Mouse (Mus musculus) urinary bladder, postnatal 36 days (tissue): ENCODE measurements at regions not wholly inside any gene's neighbourhood (a gene's known extent, or its start where the extent isn't known, plus 50 kb on each side); places are given as distances from the start of the nearest gene placed in this dataset.

ENCODE experiments used
- DNase-seq, 2 experiments: peaks; one replicate each; pipeline ENCODE4 v3.0.0; 2022; ENCODE audit warnings: low spot score in 2 of 2, mixed read lengths in 1 of 2

GRCm38 (mm10) chr14:105779760-105780159, 116.9 kb downstream of the Spry2 start:
- no peak for DNase-seq

GRCm38 (mm10) chr14:105779349-105779748, 117.3 kb downstream of the Spry2 start:
- peak; percentile 6 to 61 for DNase-seq

GRCm38 (mm10) chr14:105773674-105774073, 122.9 kb downstream of the Spry2 start:
- DNase-seq: no peak

DNA sequence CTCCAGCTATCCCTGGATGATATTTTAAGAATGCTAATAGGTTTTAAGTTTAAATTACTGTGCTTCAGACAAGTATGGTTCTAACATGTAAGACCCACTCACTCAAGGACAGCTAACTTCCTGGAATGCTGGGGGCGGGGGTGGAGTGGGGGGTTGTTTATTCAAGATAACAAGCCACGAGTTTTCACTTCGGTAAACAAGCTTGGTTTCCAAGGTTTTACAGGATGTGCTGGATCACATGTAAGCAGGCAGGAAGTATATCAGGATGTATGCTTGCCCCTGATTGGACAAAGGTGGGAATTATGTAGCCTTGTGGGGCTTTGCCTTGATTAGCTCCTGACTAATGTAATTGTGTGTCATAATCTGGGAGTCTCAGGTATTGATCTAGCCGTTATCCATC, 129.5 kb downstream of the Spry2 start:
- DNase-seq: no peak

DNA sequence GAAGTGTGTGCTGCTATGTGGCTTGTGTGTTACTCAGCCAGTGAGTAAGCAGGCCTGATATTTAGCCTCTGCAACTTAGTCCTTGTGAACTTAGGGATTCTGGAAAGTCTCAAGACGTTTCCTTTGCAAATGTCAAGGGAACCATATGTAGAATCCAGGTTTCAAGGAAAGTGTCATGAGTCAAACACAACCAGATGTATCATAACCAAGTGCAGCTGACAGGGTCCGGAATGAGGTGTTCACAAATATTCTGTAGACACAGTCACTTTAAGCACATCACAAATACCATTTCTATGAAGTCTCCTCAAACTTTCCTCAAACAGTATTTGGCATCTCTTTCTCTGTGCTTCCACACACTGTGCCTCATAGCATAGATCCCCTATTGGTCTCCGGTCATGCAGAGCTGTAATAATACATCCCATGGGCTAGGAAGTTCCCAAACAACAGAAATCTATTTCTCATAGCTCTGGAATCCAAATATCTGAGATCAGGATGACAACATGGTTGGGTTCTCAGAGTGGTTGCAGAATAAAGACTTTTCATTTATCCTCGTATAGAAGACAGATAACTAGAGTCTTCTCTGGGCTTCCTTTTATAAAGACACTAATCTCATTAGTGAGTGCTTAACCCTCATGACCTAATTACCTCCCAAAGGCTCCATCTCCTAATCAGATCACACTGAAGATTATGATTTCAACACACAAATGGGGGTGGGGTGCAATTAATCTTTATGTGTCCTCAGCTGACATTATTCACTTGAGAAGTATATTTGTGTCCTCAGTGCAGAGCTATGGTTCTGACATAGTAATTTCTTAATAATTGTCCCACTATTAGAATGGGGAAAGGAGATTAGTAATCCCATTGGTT, 143.9 kb downstream of the Spry2 start:
- no peak for DNase-seq

DNA sequence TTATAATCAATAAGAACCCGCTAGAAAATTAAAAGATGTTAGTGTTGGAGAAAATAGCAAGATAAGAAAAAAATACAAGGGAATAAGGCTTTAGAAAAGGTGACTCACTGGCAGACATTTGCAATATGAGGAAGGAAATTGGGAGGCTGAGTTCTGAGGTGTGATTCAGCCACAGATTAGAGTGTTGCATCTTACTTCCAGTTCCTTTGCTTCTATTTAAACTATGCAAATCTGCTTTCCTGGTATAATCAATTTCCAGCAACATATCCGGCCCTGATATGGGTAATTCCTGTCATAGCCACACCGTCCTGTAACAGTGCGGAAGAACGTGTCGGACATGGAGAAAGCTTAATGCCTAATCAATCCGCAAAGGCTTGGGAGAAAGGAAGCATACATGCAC, 144.9 kb downstream of the Spry2 start:
- no peak for DNase-seq

DNA sequence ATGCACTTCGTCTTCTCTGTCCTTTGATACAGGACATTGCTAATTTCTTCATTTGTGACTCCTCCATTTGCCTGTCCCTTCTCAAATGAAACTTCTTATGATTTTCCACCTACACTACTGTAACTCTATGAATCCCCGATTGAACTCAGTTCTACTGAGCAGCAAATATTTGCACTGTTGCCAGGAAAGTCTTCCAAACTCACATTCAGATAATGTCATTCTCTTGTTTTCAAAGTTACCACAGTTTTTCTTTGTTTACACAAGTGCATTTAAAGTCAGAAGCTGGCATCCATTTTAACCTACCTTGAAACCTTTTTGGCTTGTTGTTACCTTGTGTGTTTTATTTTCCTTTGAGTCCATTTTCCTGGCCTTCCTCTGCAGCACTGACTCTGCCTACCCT, 152.0 kb downstream of the Spry2 start:
- DNase-seq: no peak

GRCm38 (mm10) chr14:105744125-105744524, 152.5 kb downstream of the Spry2 start:
- peak in 1 of 2 experiments; percentile 19 for DNase-seq

- DNase-seq: peak; percentile 13 to 73
These were observed 155.7 kb downstream of the Spry2 start for GRCm38 (mm10) chr14:105740889-105741288.

- DNase-seq: no peak
These were observed 158.1 kb downstream of the Spry2 start for GRCm38 (mm10) chr14:105738568-105738967.

DNA sequence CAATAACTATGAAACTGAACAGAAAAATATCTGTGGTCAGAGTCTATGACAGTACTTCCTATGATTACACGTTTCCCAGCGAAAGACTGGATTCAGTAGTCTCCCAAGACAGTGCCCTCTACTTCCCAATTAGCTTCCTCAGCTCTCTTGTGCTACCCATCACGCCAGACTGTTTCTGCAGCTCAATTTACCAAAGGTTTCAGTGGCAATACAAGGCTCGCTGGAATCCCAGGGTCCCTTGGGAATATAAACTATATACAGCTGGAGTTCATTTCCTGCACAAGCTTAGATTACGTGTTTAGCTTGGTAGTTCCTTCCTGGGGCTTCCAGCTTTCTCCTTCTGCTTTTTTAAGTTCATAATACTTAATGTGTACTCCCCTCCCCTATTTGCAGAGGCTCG, 160.3 kb downstream of the Spry2 start:
- no peak for DNase-seq

GRCm38 (mm10) chr14:105734291-105734690, 162.3 kb downstream of the Spry2 start:
- no peak for DNase-seq

GRCm38 (mm10) chr14:105733013-105733728, 163.4 kb downstream of the Spry2 start:
- peak; percentile 10 to 11 for DNase-seq

GRCm38 (mm10) chr14:105732221-105733012, 164.2 kb downstream of the Spry2 start:
- peak; percentile 53 to 72 for DNase-seq

DNA sequence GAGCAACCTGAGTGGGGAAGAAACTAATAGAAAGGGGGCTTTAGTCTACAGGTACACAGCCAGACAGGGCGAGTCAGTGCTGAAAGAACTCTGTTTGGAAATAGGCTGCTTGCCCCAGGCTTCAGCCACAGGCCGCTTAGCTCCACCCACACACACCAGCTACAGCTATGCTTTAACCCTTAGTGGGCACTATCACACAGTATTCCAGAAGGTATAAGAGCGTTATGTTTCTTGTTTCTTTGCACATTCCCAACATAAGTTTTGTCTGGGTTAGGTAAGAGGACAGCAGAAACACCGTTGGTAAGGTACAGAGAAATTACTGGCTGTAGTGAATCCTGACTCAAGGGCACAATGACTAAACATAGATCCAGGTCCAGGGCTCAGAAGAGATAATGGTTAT, 165.8 kb downstream of the Spry2 start:
- DNase-seq: no peak

- no peak for DNase-seq
These were observed 167.8 kb downstream of the Spry2 start for GRCm38 (mm10) chr14:105728841-105729240.

- DNase-seq: no peak
These were observed 170.9 kb downstream of the Spry2 start for GRCm38 (mm10) chr14:105725741-105726140.

- DNase-seq: no peak
These were observed 173.7 kb downstream of the Spry2 start for GRCm38 (mm10) chr14:105722923-105723322.

DNA sequence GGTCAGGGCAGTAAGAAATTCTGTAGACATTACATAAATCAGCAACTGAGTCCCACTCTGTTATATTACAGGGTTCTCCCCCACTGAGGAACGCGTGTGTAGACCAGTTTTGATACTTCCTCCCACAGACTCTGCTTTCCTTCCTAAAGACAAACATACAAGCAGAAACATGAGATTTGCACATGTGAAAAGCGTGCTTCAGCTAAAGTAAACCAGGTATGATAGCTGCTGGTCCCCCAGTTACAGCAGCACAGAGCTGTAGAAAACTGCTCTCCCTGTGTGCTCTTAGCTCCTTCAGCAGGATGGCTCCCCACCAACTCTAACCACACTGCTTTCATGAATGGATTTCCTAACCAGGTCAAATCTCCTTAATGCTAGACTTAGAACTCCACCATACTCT, 175.0 kb downstream of the Spry2 start:
- DNase-seq: no peak

GRCm38 (mm10) chr14:105720816-105721510, 175.7 kb downstream of the Spry2 start:
- no peak for DNase-seq

GRCm38 (mm10) chr14:105718676-105719441, 177.8 kb downstream of the Spry2 start:
- DNase-seq: no peak
